Mouse (Mus musculus): ENCODE measurements around the gene Jhy.

Gene Jhy

DNA sequence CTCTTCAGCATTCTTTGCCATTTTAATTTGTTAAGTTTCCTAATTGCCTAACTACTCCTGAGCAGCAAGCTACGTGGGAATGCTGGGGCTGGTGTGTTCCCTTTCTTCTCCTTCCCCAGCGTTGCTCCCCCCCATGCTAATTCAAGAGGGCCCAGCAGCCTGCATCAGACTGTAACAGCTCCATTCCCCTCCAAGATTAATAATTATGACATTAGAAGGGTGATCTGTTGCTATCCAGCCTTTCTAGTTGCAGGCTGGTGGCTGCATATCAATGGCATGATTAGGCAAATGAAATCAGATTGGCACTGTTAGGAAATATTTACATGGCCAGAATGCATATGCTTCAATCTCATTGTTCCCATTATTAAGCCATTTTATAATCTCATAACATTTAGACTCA is 112.4 kb downstream of the Jhy start:
- no peak for DNase-seq (ENCODE audit: low spot score)

Data from testis, postnatal 14 days (tissue).